Mouse (Mus musculus) urinary bladder, adult 2 months (tissue): Measurements from ENCODE around the gene Tmem207. TPM values are rescaled to one million over a fixed set of nuclear protein-coding genes. Genes with fewer than 3 reads are reported as not detected.
"Not testable (repeated sequence)": the region's sequence is repeated elsewhere in the genome, so short reads cannot be mapped to it uniquely, and the experiment has no call there.

Source experiments
- DNase-seq: peaks from one replicate; pipeline ENCODE4 v3.0.0; 2022; ENCODE audit warnings: low spot score
- polyA plus RNA-seq: library from polyadenylated mRNA; depleted of rRNA; stranded (reverse); fragments of >200 nt; gene quantifications from 2 replicates; pipeline ENCODE4 v1.2.3, GENCODE M21; 2012; rRNA removed

Tmem207 gene
- not detected in 2 replicates for polyA plus RNA-seq

GRCm38 (mm10) chr16:26526669-26527068, at the start of gene Tmem207:
TSS of gene Tmem207 (minus strand) at chr16:26526769.
- no peak for DNase-seq

- no peak for DNase-seq
Measured at GRCm38 (mm10) chr16:26574173-26574572, 47.6 kb upstream of the Tmem207 start.

GRCm38 (mm10) chr16:26571836-26572235, 45.3 kb upstream of the Tmem207 start:
- no peak for DNase-seq

- no peak for DNase-seq
Measured at GRCm38 (mm10) chr16:26569387-26569978, 42.9 kb upstream of the Tmem207 start.

- no peak for DNase-seq
Measured at GRCm38 (mm10) chr16:26562771-26563170, 36.2 kb upstream of the Tmem207 start.

GRCm38 (mm10) chr16:26561743-26562142, 35.2 kb upstream of the Tmem207 start:
- DNase-seq: no peak

- DNase-seq: no peak
Measured at GRCm38 (mm10) chr16:26558797-26559196, 32.2 kb upstream of the Tmem207 start.

- DNase-seq: no peak
Measured at GRCm38 (mm10) chr16:26552234-26552633, 25.7 kb upstream of the Tmem207 start.

- no peak for DNase-seq
Measured at GRCm38 (mm10) chr16:26549221-26549620, 22.7 kb upstream of the Tmem207 start.

GRCm38 (mm10) chr16:26546879-26547206, 20.3 kb upstream of the Tmem207 start:
- no peak for DNase-seq

- no peak for DNase-seq
Measured at GRCm38 (mm10) chr16:26546170-26546878, 19.8 kb upstream of the Tmem207 start.

- no peak for DNase-seq
Measured at GRCm38 (mm10) chr16:26532287-26532686, 5.7 kb upstream of the Tmem207 start.

- no peak for DNase-seq
Measured at GRCm38 (mm10) chr16:26530451-26530850, 3.9 kb upstream of the Tmem207 start.

- DNase-seq: no peak
Measured at GRCm38 (mm10) chr16:26527931-26528666, 1.5 kb upstream of the Tmem207 start.

GRCm38 (mm10) chr16:26525832-26526231, 737 bp downstream of the Tmem207 start:
- no peak for DNase-seq

- DNase-seq: no peak
Measured at GRCm38 (mm10) chr16:26519596-26519995, 7.0 kb downstream of the Tmem207 start.

GRCm38 (mm10) chr16:26504961-26505360, 21.6 kb downstream of the Tmem207 start:
- no peak for DNase-seq

- no peak for DNase-seq
Measured at GRCm38 (mm10) chr16:26500738-26501137, 25.8 kb downstream of the Tmem207 start.

- not testable (repeated sequence) for DNase-seq
Measured at GRCm38 (mm10) chr16:26499705-26500104, 26.9 kb downstream of the Tmem207 start.

GRCm38 (mm10) chr16:26495721-26496120, 30.8 kb downstream of the Tmem207 start:
- no peak for DNase-seq

- no peak for DNase-seq
Measured at GRCm38 (mm10) chr16:26471254-26471653, 55.3 kb downstream of the Tmem207 start.

GRCm38 (mm10) chr16:26466535-26466934, 60.0 kb downstream of the Tmem207 start:
- no peak for DNase-seq

- DNase-seq: no peak
Measured at GRCm38 (mm10) chr16:26462835-26463234, 63.7 kb downstream of the Tmem207 start, which contains the start of gene Cldn16. TSS of gene Cldn16 (plus strand) at chr16:26463135.
